ENCODE assay signal across 26 mouse cellular contexts in the genomic region with DNA sequence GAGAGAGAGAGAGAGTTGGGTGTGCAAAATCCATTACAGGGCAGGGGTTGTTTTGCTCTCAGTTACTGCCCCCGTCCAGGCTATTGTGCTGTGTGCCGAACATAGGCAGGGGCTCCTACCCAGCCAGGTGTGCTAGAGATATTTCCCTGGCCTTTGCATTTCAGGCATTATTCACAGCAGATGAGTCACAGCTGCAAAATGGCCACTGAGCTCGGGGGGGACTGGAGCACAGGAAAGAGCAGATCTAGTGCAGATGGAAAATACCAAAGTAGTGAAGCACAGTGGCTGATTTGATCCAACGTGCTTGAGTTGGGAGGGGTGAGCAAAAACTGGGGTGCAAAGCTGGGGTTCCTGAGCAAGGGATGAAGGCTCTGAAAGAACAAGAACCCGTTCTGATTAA. TPM values are rescaled to one million over a fixed set of nuclear protein-coding genes. Genes with fewer than 3 reads are reported as not detected.
DNase-seq lines count a peak whose midpoint lies in the region; ATAC-seq and TF ChIP-seq lines count a peak whose summit lies in the region.
"Had no signal": no experiment of that assay in that cellular context is flagged by ENCODE, and none has a peak within 500 bp of the region (broad histone marks: within the 10 kb centered on the region; RNA-seq: fewer than 3 reads in every experiment).

No protein-coding gene starts in this region.

- TF ChIP-seq CTCF in left cerebral cortex, adult 2 months (IDR thresholded peaks at IDR 0.05) = no peak

- WGBS in heart, embryonic 13.5 days = 35% methylated on average over 5 of the region's 5 CpGs

- no peak for DNase-seq in heart, adult 18-20 months
- DNase-seq in 3T3-L1 (ENCODE audit: low read depth, low spot score) (peak; percentile 70), MN1 (ENCODE audit: low spot score) (peak; percentile 49)
- DNase-seq in adrenal gland, postnatal 25 days = peak; percentile 50
- DNase-seq in left cerebral cortex, adult 2 months (ENCODE audit: extremely low spot score in 1 of 2, low spot score in 2 of 2) = no peak
- DNase-seq: cerebellum, adult 8-10 months; gastrocnemius, postnatal 25 days; kidney, adult 18-20 months; kidney, postnatal 14 days; layer of hippocampus, adult 9-11 months; liver, postnatal 0 days; lung, postnatal 10 days; midbrain, embryonic 14.5 days; thymus, postnatal 36 days had no signal

- no peaks in the 10 kb centered on the region; the same call in 1 of the 2 replicates for H3K36me3 ChIP-seq in heart, embryonic 13.5 days
- H3K36me3 ChIP-seq: embryonic facial prominence, embryonic 10.5 days; forebrain, embryonic 12.5 days; hindbrain, embryonic 10.5 days; limb, embryonic 10.5 days; neural tube, embryonic 13.5 days had no signal

- peaks cover 9% of the 10 kb centered on the region; the same call in 1 of the 2 replicates for H3K27me3 ChIP-seq in heart, embryonic 13.5 days (replicated peaks)

- H3K4me1 ChIP-seq in heart, embryonic 13.5 days = peaks cover 89% of the 10 kb centered on the region

- H3K9me3 ChIP-seq in heart, embryonic 13.5 days = no peaks in the 10 kb centered on the region
- H3K9me3 ChIP-seq: embryonic facial prominence, embryonic 10.5 days; forebrain, embryonic 12.5 days; hindbrain, embryonic 10.5 days; limb, embryonic 10.5 days; megakaryocyte, embryonic 14.5 days; neural tube, embryonic 13.5 days had no signal

- ATAC-seq in heart, embryonic 13.5 days (ENCODE audit: extremely low read depth, insufficient number of reproducible peaks, low FRiP score, low TSS enrichment) = no peak
- ATAC-seq in megakaryocyte progenitor cell, adult 5-6 weeks (replicated peaks; ENCODE audit: poor library complexity) = no peak
- ATAC-seq: liver, postnatal 0 days had no signal

- H3K27ac ChIP-seq in heart, embryonic 13.5 days (replicated peaks) = peak overlapping the region; percentile 89
- no peak overlapping the region for H3K27ac ChIP-seq in left cerebral cortex, adult 2 months
- H3K27ac ChIP-seq: embryonic facial prominence, embryonic 10.5 days; forebrain, embryonic 12.5 days; hindbrain, embryonic 10.5 days; limb, embryonic 10.5 days; neural tube, embryonic 13.5 days had no signal

- no peak overlapping the region for H3K4me3 ChIP-seq in heart, embryonic 13.5 days
- H3K4me3 ChIP-seq in left cerebral cortex, adult 2 months = no peak overlapping the region
- H3K4me3 ChIP-seq: embryonic facial prominence, embryonic 10.5 days; forebrain, embryonic 12.5 days; hindbrain, embryonic 10.5 days; limb, embryonic 10.5 days; megakaryocyte, embryonic 14.5 days; neural tube, embryonic 13.5 days had no signal

- peak overlapping the region; percentile 52 for H3K4me2 ChIP-seq in heart, embryonic 13.5 days
- H3K4me2 ChIP-seq: forebrain, embryonic 12.5 days; neural tube, embryonic 13.5 days had no signal

- intact Hi-C loops in left cerebral cortex, adult 2 months (cut with DNase I) = no loop called here

- H3K9ac ChIP-seq in heart, embryonic 13.5 days = peak overlapping the region; percentile 65
- H3K9ac ChIP-seq: forebrain, embryonic 12.5 days; liver, postnatal 0 days; neural tube, embryonic 13.5 days had no signal

RNA-seq across cellular contexts. Expression of gene 6430548M08Rik, which starts 7.0 kb away (rescaled TPM):
- 8.2 and 10.6 TPM in 2 replicates for polyA plus RNA-seq in heart, embryonic 13.5 days (2015; fragmentation: Nextera tagmentation; extraction: Ambion mirVana)
- total RNA-seq in heart, adult 18-20 months (2021) = 10 to 100 TPM; 15.1 to 19.3 TPM
- 111 and 165 TPM in 2 replicates for total RNA-seq in adrenal gland, postnatal 25 days (2021)
- 1.8 and 3.5 TPM in 2 replicates for total RNA-seq in megakaryocyte progenitor cell, adult 5-6 weeks (2015)
- 4.5 and 4.6 TPM in 2 replicates for total RNA-seq in megakaryocyte progenitor cell, adult 5-6 weeks (2017)
- total RNA-seq in left cerebral cortex, adult 2 months (2021) = 100 to 1,000 TPM; 234 to 249 TPM

RNA-seq across cellular contexts. Expression of gene Zdhhc7, which starts 19.7 kb away (rescaled TPM):
- 29.2 and 31.0 TPM in 2 replicates for polyA plus RNA-seq in heart, embryonic 13.5 days (2015; fragmentation: Nextera tagmentation; extraction: Ambion mirVana)
- total RNA-seq in heart, adult 18-20 months (2021) = 10 to 100 TPM; 36.6 to 38.6 TPM
- total RNA-seq in adrenal gland, postnatal 25 days (2021) = 58.5 and 60.1 TPM in 2 replicates
- 10.5 and 11.1 TPM in 2 replicates for total RNA-seq in megakaryocyte progenitor cell, adult 5-6 weeks (2015)
- total RNA-seq in megakaryocyte progenitor cell, adult 5-6 weeks (2017) = 19.4 and 24.7 TPM in 2 replicates
- 10 to 100 TPM; 33.5 to 38.5 TPM for total RNA-seq in left cerebral cortex, adult 2 months (2021)

RNA-seq across cellular contexts. Expression of gene Fam92b, which starts 56.3 kb away (rescaled TPM):
- not detected in 2 replicates for polyA plus RNA-seq in heart, embryonic 13.5 days (2015; fragmentation: Nextera tagmentation; extraction: Ambion mirVana)
- under 1 TPM in 1 of 2 experiments, not detected in 1; 0.31 TPM for total RNA-seq in heart, adult 18-20 months (2021)
- total RNA-seq in adrenal gland, postnatal 25 days (2021) = 1.6 TPM in 1 of 2 replicates, not detected in the other
- total RNA-seq in megakaryocyte progenitor cell, adult 5-6 weeks (2015) = not detected in 2 replicates
- total RNA-seq in megakaryocyte progenitor cell, adult 5-6 weeks (2017) = not detected in 2 replicates
- total RNA-seq in left cerebral cortex, adult 2 months (2021) = 1 to 10 TPM in 1 of 2 experiments, under 1 TPM in 1; 0.68 to 1.0 TPM
- total RNA-seq: common myeloid progenitor, adult 5-6 weeks; gastrocnemius, postnatal 25 days; liver, adult 2 months; MEL had no signal
- polyA plus RNA-seq: limb, embryonic 10.5 days; liver, adult 2 months; liver, postnatal 0 days; small intestine, adult 2 months had no signal

Comparison
In these comparisons a context has a peak if more than half of its experiments do, and no peak if none do; other contexts are left out.
1. DNase-seq: peak in 3T3-L1 (single experiment), MN1 (single experiment) and adrenal gland, postnatal 25 days (single experiment); none in heart, adult 18-20 months (0 of 2) and left cerebral cortex, adult 2 months (0 of 2).